Mouse (Mus musculus) kidney, embryonic 15.5 days (tissue): ENCODE measurements around the gene Mrpl14. TPM values are rescaled to one million over a fixed set of nuclear protein-coding genes. Genes with fewer than 3 reads are reported as not detected.

ENCODE experiments used
- ATAC-seq: fragments of 200-750 bp; cut with Nextera tagmentation; replicated peaks from 2 replicates; pipeline ENCODE4 v1.8.0; 2017; ENCODE audit warnings: moderate TSS enrichment; ENCODE audit not compliant: low FRiP score
- H3K27ac ChIP-seq: fragments of 300-500 bp; sonication (generic); 2 replicates; pipeline ENCODE4 v1.5.1; 2015; ENCODE audit warnings: mild to moderate bottlenecking, inconsistent platforms
- H3K27me3 ChIP-seq: fragments of 300-500 bp; sonication (generic); 2 replicates; pipeline ENCODE4 v1.6.1; 2015; ENCODE audit warnings: inconsistent platforms
- H3K36me3 ChIP-seq: fragments of 300-500 bp; sonication (generic); 2 replicates; pipeline ENCODE4 v1.6.1; 2015; ENCODE audit warnings: inconsistent platforms
- H3K4me1 ChIP-seq: fragments of 300-500 bp; sonication (generic); 2 replicates; pipeline ENCODE4 v1.6.1; 2015; ENCODE audit warnings: inconsistent platforms
- H3K4me2 ChIP-seq: fragments of 300-500 bp; sonication (generic); 2 replicates; pipeline ENCODE4 v1.6.1; 2015; ENCODE audit warnings: moderate library complexity, mild to moderate bottlenecking, inconsistent platforms
- H3K4me3 ChIP-seq: fragments of 300-500 bp; sonication (generic); replicated peaks from 2 replicates; pipeline ENCODE4 v1.5.1; 2015; ENCODE audit warnings: mild to moderate bottlenecking, inconsistent platforms
- H3K9ac ChIP-seq: fragments of 300-500 bp; sonication (generic); 2 replicates; pipeline ENCODE4 v1.6.1; 2015; ENCODE audit warnings: mild to moderate bottlenecking, inconsistent platforms
- H3K9me3 ChIP-seq: fragments of 300-500 bp; sonication (generic); replicated peaks from 2 replicates; pipeline ENCODE4 v1.6.1; 2016; ENCODE audit warnings: inconsistent platforms
- WGBS: fragments of 180-500 bp; shearing (Covaris S2); methylation state at CpG from one replicate; pipeline ENCODE4 v1.1.7; 2015; ENCODE audit warnings: mixed read lengths; 5-methylcytosine and 5-hydroxymethylcytosine counted together
- polyA plus RNA-seq: library from polyadenylated mRNA; unstranded; fragments of >200 nt; fragmentation: Nextera tagmentation; extraction: Ambion mirVana; gene quantifications from 2 replicates; pipeline ENCODE4 v1.2.1, GENCODE M21; 2015

Mrpl14 gene
- 144 and 152 TPM in 2 replicates for polyA plus RNA-seq

GRCm38 (mm10) chr17:45686093-45686619, at the start of gene Mrpl14:
Mrpl14 (plus strand) TSS chr17:45686322.
- Histone ChIP-seq H3K36me3 (no peaks in the 10 kb centered on the region), H3K4me3 (peak within 1 kb of the TSS; percentile 90), H3K4me2 (peak within 1 kb of the TSS; percentile 89), H3K9me3 (no peaks in the 10 kb centered on the region), H3K9ac (peak within 1 kb of the TSS; percentile 86), H3K27me3 (no peaks in the 10 kb centered on the region), H3K27ac (peak within 1 kb of the TSS; percentile 82), H3K4me1 (peaks cover 25% of the 10 kb centered on the region)
- ATAC-seq: peak; percentile 90
- under 1% methylated on average over 41 of the region's 50 CpGs for WGBS

- Histone ChIP-seq H3K27ac (no peak overlapping the region), H3K4me2 (no peak overlapping the region), H3K9ac (no peak overlapping the region), H3K36me3 (no peaks in the 10 kb centered on the region), H3K9me3 (no peaks in the 10 kb centered on the region), H3K4me3 (no peak overlapping the region), H3K27me3 (no peaks in the 10 kb centered on the region), H3K4me1 (0 out of 2 replicates have a peak, but pooled peaks cover 5% of the 10 kb centered on the region)
- WGBS: 80% methylated on average over 16 of the region's 16 CpGs
- ATAC-seq: no peak
Observed at GRCm38 (mm10) chr17:45638596-45639295, 47.4 kb upstream of the Mrpl14 start.

GRCm38 (mm10) chr17:45641981-45642380, 44.1 kb upstream of the Mrpl14 start:
- no peaks in the 10 kb centered on the region for H3K9me3 ChIP-seq
- ATAC-seq: no peak
- H3K4me2 ChIP-seq: no peak overlapping the region
- no peak overlapping the region for H3K9ac ChIP-seq
- WGBS: 89% methylated on average over 8 of the region's 8 CpGs
- no peaks in the 10 kb centered on the region for H3K36me3 ChIP-seq
- 0 out of 2 replicates have a peak, but pooled peaks cover 5% of the 10 kb centered on the region for H3K4me1 ChIP-seq
- H3K27ac ChIP-seq: no peak overlapping the region
- H3K4me3 ChIP-seq: no peak overlapping the region
- H3K27me3 ChIP-seq: no peaks in the 10 kb centered on the region

GRCm38 (mm10) chr17:45642701-45643100, 43.4 kb upstream of the Mrpl14 start:
- ATAC-seq: no peak
- no peak overlapping the region for H3K27ac ChIP-seq
- H3K27me3 ChIP-seq: no peaks in the 10 kb centered on the region
- H3K4me1 ChIP-seq: 0 out of 2 replicates have a peak, but pooled peaks cover 5% of the 10 kb centered on the region
- no peak overlapping the region for H3K4me3 ChIP-seq
- H3K4me2 ChIP-seq: no peak overlapping the region
- 23% methylated on average over 12 of the region's 12 CpGs for WGBS
- no peaks in the 10 kb centered on the region for H3K9me3 ChIP-seq
- no peak overlapping the region for H3K9ac ChIP-seq
- no peaks in the 10 kb centered on the region for H3K36me3 ChIP-seq

- Histone ChIP-seq H3K27me3 (no peaks in the 10 kb centered on the region), H3K9me3 (no peaks in the 10 kb centered on the region), H3K36me3 (no peaks in the 10 kb centered on the region), H3K4me1 (0 out of 2 replicates have a peak, but pooled peaks cover 5% of the 10 kb centered on the region), H3K9ac (no peak overlapping the region), H3K27ac (no peak overlapping the region), H3K4me2 (no peak overlapping the region), H3K4me3 (no peak overlapping the region)
- 94% methylated on average over 4 of the region's 4 CpGs for WGBS
- ATAC-seq: no peak
Observed at GRCm38 (mm10) chr17:45644185-45644584, 41.9 kb upstream of the Mrpl14 start.

- Histone ChIP-seq H3K4me1 (no peaks in the 10 kb centered on the region), H3K27ac (no peak overlapping the region), H3K36me3 (no peaks in the 10 kb centered on the region), H3K9ac (no peak overlapping the region), H3K4me2 (no peak overlapping the region), H3K9me3 (no peaks in the 10 kb centered on the region), H3K27me3 (no peaks in the 10 kb centered on the region), H3K4me3 (no peak overlapping the region)
- no peak for ATAC-seq
- 65% methylated on average over 7 of the region's 7 CpGs for WGBS
Observed at GRCm38 (mm10) chr17:45653233-45653632, 32.9 kb upstream of the Mrpl14 start.

- Histone ChIP-seq H3K36me3 (0 out of 2 replicates have a peak, but pooled peaks cover 3% of the 10 kb centered on the region), H3K27me3 (no peaks in the 10 kb centered on the region), H3K27ac (no peak overlapping the region), H3K4me2 (no peak overlapping the region), H3K4me3 (no peak overlapping the region), H3K4me1 (peaks cover 17% of the 10 kb centered on the region), H3K9ac (no peak overlapping the region), H3K9me3 (no peaks in the 10 kb centered on the region)
- WGBS: 31% methylated on average over 6 of the region's 6 CpGs
- ATAC-seq: no peak
Observed at GRCm38 (mm10) chr17:45655820-45656219, 30.3 kb upstream of the Mrpl14 start.

GRCm38 (mm10) chr17:45659225-45659624, 26.9 kb upstream of the Mrpl14 start, which contains the start of gene Capn11:
Capn11 (minus strand) TSS chr17:45659325.
- Histone ChIP-seq H3K27me3 (no peaks in the 10 kb centered on the region), H3K4me1 (peaks cover 25% of the 10 kb centered on the region), H3K36me3 (peaks cover 23% of the 10 kb centered on the region), H3K9me3 (no peaks in the 10 kb centered on the region), H3K27ac (0 out of 2 replicates have a peak within 1 kb of the TSS, but pooled peaks have one; percentile 22), H3K4me3 (no peak within 1 kb of the TSS), H3K4me2 (no peak within 1 kb of the TSS), H3K9ac (no peak within 1 kb of the TSS)
- 81% methylated on average over 4 of the region's 4 CpGs for WGBS
- no peak for ATAC-seq

GRCm38 (mm10) chr17:45663106-45663919, 22.8 kb upstream of the Mrpl14 start:
- peak; percentile 43; the same call in 1 of the 2 replicates for ATAC-seq
- peak overlapping the region; percentile 44 for H3K4me2 ChIP-seq
- 33% methylated on average over 27 of the region's 27 CpGs for WGBS

GRCm38 (mm10) chr17:45664608-45665007, 21.5 kb upstream of the Mrpl14 start:
- H3K4me3 ChIP-seq: no peak overlapping the region
- H3K27ac ChIP-seq: no peak overlapping the region
- H3K36me3 ChIP-seq: peaks cover 71% of the 10 kb centered on the region
- no peaks in the 10 kb centered on the region for H3K9me3 ChIP-seq
- WGBS: 84% methylated on average over 13 of the region's 13 CpGs
- ATAC-seq: no peak
- no peak overlapping the region for H3K9ac ChIP-seq
- no peak overlapping the region for H3K4me2 ChIP-seq
- peaks cover 18% of the 10 kb centered on the region for H3K4me1 ChIP-seq
- H3K27me3 ChIP-seq: no peaks in the 10 kb centered on the region

More at GRCm38 (mm10) chr17:45663106-45663919, 22.8 kb upstream of the Mrpl14 start:
- Histone ChIP-seq H3K9me3 (no peaks in the 10 kb centered on the region), H3K4me1 (peaks cover 25% of the 10 kb centered on the region), H3K9ac (no peak overlapping the region), H3K4me3 (no peak overlapping the region; the same call in 1 of the 2 replicates), H3K27me3 (no peaks in the 10 kb centered on the region), H3K36me3 (peaks cover 61% of the 10 kb centered on the region), H3K27ac (no peak overlapping the region)

- Histone ChIP-seq H3K27ac (no peak overlapping the region), H3K4me1 (peaks cover 6% of the 10 kb centered on the region), H3K9ac (no peak overlapping the region), H3K36me3 (peaks cover 82% of the 10 kb centered on the region), H3K4me3 (no peak overlapping the region), H3K4me2 (no peak overlapping the region), H3K9me3 (no peaks in the 10 kb centered on the region), H3K27me3 (no peaks in the 10 kb centered on the region)
- WGBS: 78% methylated on average over 11 of the region's 11 CpGs
- ATAC-seq: no peak
Observed at GRCm38 (mm10) chr17:45666091-45666490, 20.0 kb upstream of the Mrpl14 start.

GRCm38 (mm10) chr17:45667481-45667880, 18.6 kb upstream of the Mrpl14 start:
- Histone ChIP-seq H3K4me2 (no peak overlapping the region), H3K4me1 (peaks cover 4% of the 10 kb centered on the region), H3K4me3 (no peak overlapping the region), H3K9ac (no peak overlapping the region), H3K27me3 (no peaks in the 10 kb centered on the region), H3K36me3 (peaks cover 78% of the 10 kb centered on the region), H3K27ac (no peak overlapping the region), H3K9me3 (no peaks in the 10 kb centered on the region)
- ATAC-seq: no peak
- 89% methylated on average over 10 of the region's 10 CpGs for WGBS
